Mouse (Mus musculus): ENCODE measurements around the gene Smg6.

- TF ChIP-seq ZNF384 (IDR thresholded peaks at IDR 0.05; ENCODE audit: low read depth, low read length) (no peak), CHD2 (IDR thresholded peaks at IDR 0.05; ENCODE audit: low read depth, low read length) (no peak), MAFK (IDR thresholded peaks at IDR 0.05; ENCODE audit: insufficient read depth, low read depth, low read length) (no peak), HCFC1 (IDR thresholded peaks at IDR 0.05; ENCODE audit: borderline replicate concordance, insufficient read depth, low read length) (no peak)
These were observed 192.5 kb downstream of the Smg6 start for GRCm38 (mm10) chr11:75118141-75118540.
